Mouse (Mus musculus) limb, embryonic 12.5 days (tissue): Measurements from ENCODE around the gene Nhlrc4. TPM values are rescaled to one million over a fixed set of nuclear protein-coding genes. Genes with fewer than 3 reads are reported as not detected.

Experiments used
- ATAC-seq: fragments of 200-750 bp; cut with Nextera tagmentation; 2 replicates; pipeline ENCODE4 v1.8.0; 2017; ENCODE audit warnings: low read depth, moderate TSS enrichment; ENCODE audit not compliant: insufficient number of reproducible peaks, insufficient read depth, low FRiP score, low TSS enrichment
- H3K27ac ChIP-seq: fragments of 300-500 bp; sonication (generic); 2 replicates; pipeline ENCODE4 v1.5.1; 2016; ENCODE audit warnings: mild to moderate bottlenecking, moderate library complexity
- H3K27me3 ChIP-seq: fragments of 300-500 bp; sonication (generic); 2 replicates; pipeline ENCODE4 v1.6.1; 2016; ENCODE audit warnings: mild to moderate bottlenecking, moderate library complexity
- H3K36me3 ChIP-seq: fragments of 300-500 bp; sonication (generic); 2 replicates; pipeline ENCODE4 v1.6.1; 2016; ENCODE audit warnings: mild to moderate bottlenecking, moderate library complexity
- H3K4me1 ChIP-seq: fragments of 300-500 bp; sonication (generic); replicated peaks from 2 replicates; pipeline ENCODE4 v1.6.1; 2016
- H3K4me2 ChIP-seq: fragments of 300-500 bp; sonication (generic); 2 replicates; pipeline ENCODE4 v1.6.1; 2016; ENCODE audit warnings: mild to moderate bottlenecking, moderate library complexity
- H3K4me3 ChIP-seq: fragments of 300-500 bp; sonication (generic); replicated peaks from 2 replicates; pipeline ENCODE4 v1.5.1; 2016; ENCODE audit warnings: mild to moderate bottlenecking
- H3K9ac ChIP-seq: fragments of 300-500 bp; sonication (generic); replicated peaks from 2 replicates; pipeline ENCODE4 v1.6.1; 2016; ENCODE audit warnings: mild to moderate bottlenecking, moderate library complexity
- H3K9me3 ChIP-seq: fragments of 300-500 bp; sonication (generic); 2 replicates; pipeline ENCODE4 v1.6.1; 2016; ENCODE audit warnings: mild to moderate bottlenecking, moderate library complexity
- WGBS: fragments of 180-500 bp; shearing (Covaris S2); methylation state at CpG from one replicate; pipeline ENCODE4 v1.1.7; 2016; 5-methylcytosine and 5-hydroxymethylcytosine counted together
- polyA plus RNA-seq: library from polyadenylated mRNA; unstranded; fragments of >200 nt; fragmentation: Nextera tagmentation; extraction: Ambion mirVana; gene quantifications from 2 replicates; pipeline ENCODE4 v1.2.1, GENCODE M21; 2016

The Nhlrc4 gene
- polyA plus RNA-seq, 1 experiment from 2014 or later = 0.13 TPM

DNA sequence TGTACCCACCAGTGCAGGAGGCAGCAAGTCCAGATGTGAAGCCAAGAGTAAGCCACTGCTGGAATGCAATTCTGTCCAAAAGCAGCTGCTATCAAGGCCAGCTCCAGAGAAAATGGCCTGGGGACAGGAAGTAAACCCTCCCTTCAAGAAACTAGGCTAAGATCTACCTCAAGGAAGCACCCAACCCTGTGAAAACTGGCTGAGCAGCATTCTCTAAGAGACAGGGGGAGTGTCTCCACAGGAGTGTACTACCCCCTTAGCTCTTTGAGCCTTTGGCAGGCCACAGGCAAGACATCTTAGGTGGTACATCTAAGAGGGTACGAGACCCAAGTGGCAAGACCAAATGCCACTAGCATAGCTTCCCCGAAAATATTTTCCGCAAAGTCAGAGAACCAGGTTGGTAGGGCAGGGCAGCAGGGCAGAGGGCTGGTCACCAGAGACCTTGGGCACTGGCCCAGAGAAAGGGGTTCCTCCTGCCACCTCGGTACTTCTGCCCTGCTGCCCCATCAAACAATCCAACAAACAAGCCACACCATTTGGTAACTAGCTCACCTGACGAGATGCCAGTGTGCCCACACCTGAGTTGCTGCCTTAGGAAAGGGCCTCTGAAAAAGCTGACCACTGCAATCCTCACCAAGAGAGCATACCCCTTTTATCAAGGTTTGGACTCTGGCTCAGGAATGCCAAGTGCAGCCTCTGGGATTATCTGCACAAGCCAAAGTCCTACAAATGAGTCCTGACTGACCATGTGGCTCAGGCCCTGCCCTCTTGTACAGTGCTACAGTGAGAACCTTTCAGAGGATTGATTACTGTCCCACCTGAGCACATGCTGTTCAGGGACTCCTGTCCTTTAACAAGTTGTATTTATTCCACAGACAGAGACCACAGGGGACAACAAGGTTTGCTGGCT, 35.3 kb upstream of the Nhlrc4 start:
- Histone ChIP-seq H3K27ac (no peak overlapping the region), H3K36me3 (peaks cover 16% of the 10 kb centered on the region; the same call in 1 of the 2 replicates)
- no peak for ATAC-seq

DNA sequence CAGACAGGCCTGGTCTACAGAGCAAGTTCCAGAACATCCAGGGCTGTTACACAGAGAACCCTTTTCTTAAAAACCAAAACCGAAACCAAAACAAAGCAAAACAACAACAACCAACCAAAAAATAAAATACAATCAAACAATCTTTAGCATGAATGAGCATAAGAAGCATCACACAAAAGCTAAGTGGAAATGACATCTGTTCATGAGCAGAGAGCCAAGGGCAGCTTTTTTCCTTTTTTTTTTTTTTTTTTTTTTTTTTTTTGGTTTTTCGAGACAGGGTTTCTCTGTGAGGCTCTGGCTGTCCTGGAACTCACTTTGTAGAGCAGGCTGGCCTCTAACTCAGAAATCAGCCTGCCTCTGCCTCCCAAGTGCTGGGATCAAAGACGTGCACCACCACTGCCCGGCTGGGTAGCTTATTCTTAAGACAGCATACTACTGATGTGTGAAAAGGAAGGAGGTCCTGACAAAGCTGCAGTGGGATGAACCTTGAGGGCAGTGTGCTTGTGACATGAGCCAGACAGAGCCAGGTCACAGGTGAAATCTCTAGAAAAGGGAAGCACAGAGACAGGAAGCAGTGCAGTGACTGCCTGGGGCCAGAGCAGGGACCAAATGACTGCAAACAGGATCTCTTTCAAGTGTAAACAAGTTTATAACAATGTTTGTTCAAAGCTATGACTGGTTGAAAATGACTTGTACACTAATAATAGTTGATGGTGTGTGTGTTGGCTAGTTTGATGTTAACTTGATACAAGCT, 26.4 kb upstream of the Nhlrc4 start:
- no peak overlapping the region for H3K27ac ChIP-seq
- H3K4me3 ChIP-seq = no peak overlapping the region
- H3K4me1 ChIP-seq = peaks cover 13% of the 10 kb centered on the region; the same call in 1 of the 2 replicates
- no peak for ATAC-seq
- H3K4me2 ChIP-seq = no peak overlapping the region
- 87% methylated on average over 4 of the region's 4 CpGs for WGBS
- H3K27me3 ChIP-seq = no peaks in the 10 kb centered on the region
- H3K36me3 ChIP-seq = peaks cover 10% of the 10 kb centered on the region
- no peak overlapping the region for H3K9ac ChIP-seq
- H3K9me3 ChIP-seq = no peaks in the 10 kb centered on the region

More for the DNA sequence above, 35.3 kb upstream of the Nhlrc4 start:
- Histone ChIP-seq H3K4me1 (peaks cover 21% of the 10 kb centered on the region), H3K9me3 (no peaks in the 10 kb centered on the region), H3K4me3 (no peak overlapping the region), H3K9ac (no peak overlapping the region), H3K4me2 (no peak overlapping the region), H3K27me3 (no peaks in the 10 kb centered on the region)
- 90% methylated on average over 5 of the region's 5 CpGs for WGBS

- Histone ChIP-seq H3K27ac (no peak overlapping the region), H3K36me3 (peaks cover 15% of the 10 kb centered on the region), H3K27me3 (no peaks in the 10 kb centered on the region), H3K4me2 (no peak overlapping the region), H3K4me3 (no peak overlapping the region), H3K9me3 (no peaks in the 10 kb centered on the region), H3K4me1 (peaks cover 13% of the 10 kb centered on the region; the same call in 1 of the 2 replicates), H3K9ac (no peak overlapping the region)
- 97% methylated on average over 9 of the region's 9 CpGs for WGBS
- ATAC-seq = no peak
Measured at GRCm38 (mm10) chr17:25970448-25970847, 25.7 kb upstream of the Nhlrc4 start.

- Histone ChIP-seq H3K4me1 (peaks cover 2% of the 10 kb centered on the region; the same call in 1 of the 2 replicates), H3K27me3 (no peaks in the 10 kb centered on the region), H3K9me3 (no peaks in the 10 kb centered on the region), H3K4me3 (no peak overlapping the region), H3K4me2 (no peak overlapping the region), H3K36me3 (peaks cover 37% of the 10 kb centered on the region), H3K9ac (no peak overlapping the region), H3K27ac (no peak overlapping the region)
- no peak for ATAC-seq
- 65% methylated on average over 1 of the region's 1 CpGs for WGBS
Measured at GRCm38 (mm10) chr17:25968176-25968575, 23.4 kb upstream of the Nhlrc4 start.

- Histone ChIP-seq H3K4me1 (no peaks in the 10 kb centered on the region; the same call in 1 of the 2 replicates), H3K27ac (no peak overlapping the region), H3K27me3 (no peaks in the 10 kb centered on the region), H3K4me3 (no peak overlapping the region), H3K9ac (no peak overlapping the region), H3K36me3 (peaks cover 37% of the 10 kb centered on the region), H3K9me3 (no peaks in the 10 kb centered on the region), H3K4me2 (no peak overlapping the region)
- ATAC-seq = no peak
- 39% methylated on average over 3 of the region's 3 CpGs for WGBS
Measured at GRCm38 (mm10) chr17:25967652-25968051, 22.9 kb upstream of the Nhlrc4 start.

DNA sequence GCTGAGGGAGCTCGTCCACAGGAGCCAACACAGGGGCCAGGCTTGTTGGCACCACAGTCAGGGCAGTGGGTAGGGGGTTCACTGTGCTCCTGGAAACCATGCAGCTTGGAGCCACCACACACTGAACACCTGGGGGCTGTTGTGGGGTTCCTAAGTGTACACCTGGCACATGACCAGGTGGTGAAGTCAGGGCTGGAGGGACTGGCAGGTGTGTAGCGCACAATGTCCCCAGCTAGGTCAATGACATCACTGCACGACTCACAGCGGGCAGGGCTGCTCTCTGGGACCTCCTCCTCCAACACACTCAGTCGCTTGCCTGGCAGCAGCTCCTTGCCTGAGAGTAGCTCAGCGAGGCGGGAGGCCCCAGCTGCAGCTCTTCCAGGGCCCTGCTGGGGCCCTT, 19.5 kb upstream of the Nhlrc4 start:
- Histone ChIP-seq H3K4me3 (no peak overlapping the region), H3K27me3 (no peaks in the 10 kb centered on the region), H3K27ac (no peak overlapping the region), H3K36me3 (peaks cover 67% of the 10 kb centered on the region), H3K4me1 (no peaks in the 10 kb centered on the region; the same call in 1 of the 2 replicates), H3K9ac (no peak overlapping the region), H3K4me2 (no peak overlapping the region), H3K9me3 (no peaks in the 10 kb centered on the region)
- WGBS = 90% methylated on average over 7 of the region's 7 CpGs
- ATAC-seq = no peak

DNA sequence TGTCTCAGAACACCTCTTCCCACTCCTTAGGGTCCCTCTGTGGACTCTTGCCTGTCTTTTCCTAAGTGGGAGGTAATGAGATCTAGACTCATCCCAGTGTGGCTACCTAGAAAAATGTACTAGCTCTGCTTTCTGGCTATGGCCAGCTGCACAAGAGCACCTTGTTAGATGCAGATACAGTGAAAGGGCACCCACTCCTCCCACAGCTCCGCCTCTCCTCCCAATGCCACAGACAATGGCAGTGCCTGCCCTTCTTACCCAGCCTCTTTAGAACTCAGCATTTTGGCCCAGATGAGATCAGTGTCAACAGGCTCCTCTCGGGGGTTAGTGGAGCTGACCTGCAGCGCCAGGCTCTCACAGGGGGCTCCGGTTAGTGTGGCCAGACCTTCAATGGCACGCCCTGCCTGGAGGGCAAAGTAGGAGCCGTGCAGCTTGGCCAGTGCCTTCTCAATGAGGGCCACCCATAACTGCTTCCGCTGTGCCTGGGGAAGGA, 17.7 kb upstream of the Nhlrc4 start:
- no peak overlapping the region for H3K27ac ChIP-seq
- no peak overlapping the region for H3K4me2 ChIP-seq
- no peak for ATAC-seq
- H3K9me3 ChIP-seq = no peaks in the 10 kb centered on the region
- peaks cover 82% of the 10 kb centered on the region for H3K36me3 ChIP-seq
- no peaks in the 10 kb centered on the region; the same call in 1 of the 2 replicates for H3K4me1 ChIP-seq
- H3K4me3 ChIP-seq = no peak overlapping the region
- H3K9ac ChIP-seq = no peak overlapping the region
- H3K27me3 ChIP-seq = no peaks in the 10 kb centered on the region
- WGBS = 96% methylated on average over 7 of the region's 7 CpGs

DNA sequence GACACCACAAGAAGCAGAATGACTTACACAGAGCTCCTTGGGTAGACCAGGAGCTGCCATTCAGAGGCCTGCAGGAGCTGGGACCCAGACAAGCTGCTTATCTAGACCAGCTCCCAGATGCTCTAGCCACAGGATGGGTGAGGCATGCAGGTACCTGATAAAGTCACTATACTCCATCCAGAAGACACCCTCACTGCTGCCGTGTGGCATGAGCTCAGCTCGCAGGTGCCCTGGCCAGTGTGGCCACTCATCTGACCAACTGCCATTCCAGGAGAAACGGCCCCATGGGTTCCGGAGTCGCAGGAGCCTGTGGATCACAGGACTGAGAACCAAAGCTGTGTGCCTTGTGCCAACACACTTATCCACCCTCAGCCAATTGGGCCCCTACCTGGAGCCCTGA, 16.8 kb upstream of the Nhlrc4 start:
- no peak overlapping the region for H3K9ac ChIP-seq
- 92% methylated on average over 5 of the region's 5 CpGs for WGBS
- no peaks in the 10 kb centered on the region for H3K9me3 ChIP-seq
- no peaks in the 10 kb centered on the region for H3K27me3 ChIP-seq
- H3K36me3 ChIP-seq = peaks cover 84% of the 10 kb centered on the region
- no peak for ATAC-seq
- H3K4me2 ChIP-seq = no peak overlapping the region
- H3K4me3 ChIP-seq = no peak overlapping the region
- no peaks in the 10 kb centered on the region for H3K4me1 ChIP-seq
- H3K27ac ChIP-seq = no peak overlapping the region

DNA sequence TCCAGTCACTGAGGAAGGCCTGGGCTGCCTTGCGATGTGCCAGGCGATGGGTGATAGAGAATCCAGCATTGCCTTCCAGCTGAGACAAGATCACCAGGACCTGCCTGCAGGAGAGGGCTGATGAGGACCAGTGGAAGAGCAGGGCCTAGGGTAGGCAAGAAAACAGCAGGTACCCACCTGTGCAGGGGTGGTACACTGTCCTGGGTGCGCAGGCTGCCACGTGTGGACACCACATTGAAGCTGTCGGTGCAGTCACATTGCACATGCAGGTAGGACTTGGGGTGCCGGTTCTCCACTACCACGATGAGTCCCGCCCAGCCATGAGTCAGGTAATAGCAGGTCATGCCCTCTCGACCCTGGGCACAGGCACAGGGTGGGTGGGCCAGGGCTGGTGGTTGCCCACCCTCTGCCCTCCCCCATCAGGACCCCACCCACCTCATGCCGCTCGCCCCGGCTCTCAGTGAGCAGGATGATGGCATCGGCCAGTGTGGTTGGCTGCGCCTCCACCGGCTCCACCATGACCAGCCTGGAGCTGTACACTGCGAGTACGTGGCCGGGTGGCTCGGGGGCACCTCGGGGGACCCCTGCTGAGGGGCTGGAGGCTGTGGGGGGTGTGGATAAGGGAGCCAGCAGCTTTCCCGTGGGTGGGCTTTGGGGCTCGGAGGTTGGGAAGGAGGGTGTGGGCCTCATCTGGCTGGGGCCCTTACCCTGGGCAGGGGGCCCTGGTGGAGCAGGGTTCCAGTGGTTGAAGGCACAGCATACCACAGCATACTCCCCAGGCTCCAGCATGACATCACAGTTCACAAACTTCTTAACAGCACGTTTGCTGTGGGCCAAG, 15.1 kb upstream of the Nhlrc4 start:
- no peak overlapping the region for H3K9ac ChIP-seq
- WGBS = 93% methylated on average over 23 of the region's 23 CpGs
- no peak overlapping the region for H3K4me2 ChIP-seq
- no peaks in the 10 kb centered on the region; the same call in 1 of the 2 replicates for H3K27me3 ChIP-seq
- H3K4me3 ChIP-seq = no peak overlapping the region
- ATAC-seq = no peak
- H3K27ac ChIP-seq = no peak overlapping the region
- H3K9me3 ChIP-seq = no peaks in the 10 kb centered on the region
- H3K4me1 ChIP-seq = no peaks in the 10 kb centered on the region
- peaks cover 74% of the 10 kb centered on the region for H3K36me3 ChIP-seq

DNA sequence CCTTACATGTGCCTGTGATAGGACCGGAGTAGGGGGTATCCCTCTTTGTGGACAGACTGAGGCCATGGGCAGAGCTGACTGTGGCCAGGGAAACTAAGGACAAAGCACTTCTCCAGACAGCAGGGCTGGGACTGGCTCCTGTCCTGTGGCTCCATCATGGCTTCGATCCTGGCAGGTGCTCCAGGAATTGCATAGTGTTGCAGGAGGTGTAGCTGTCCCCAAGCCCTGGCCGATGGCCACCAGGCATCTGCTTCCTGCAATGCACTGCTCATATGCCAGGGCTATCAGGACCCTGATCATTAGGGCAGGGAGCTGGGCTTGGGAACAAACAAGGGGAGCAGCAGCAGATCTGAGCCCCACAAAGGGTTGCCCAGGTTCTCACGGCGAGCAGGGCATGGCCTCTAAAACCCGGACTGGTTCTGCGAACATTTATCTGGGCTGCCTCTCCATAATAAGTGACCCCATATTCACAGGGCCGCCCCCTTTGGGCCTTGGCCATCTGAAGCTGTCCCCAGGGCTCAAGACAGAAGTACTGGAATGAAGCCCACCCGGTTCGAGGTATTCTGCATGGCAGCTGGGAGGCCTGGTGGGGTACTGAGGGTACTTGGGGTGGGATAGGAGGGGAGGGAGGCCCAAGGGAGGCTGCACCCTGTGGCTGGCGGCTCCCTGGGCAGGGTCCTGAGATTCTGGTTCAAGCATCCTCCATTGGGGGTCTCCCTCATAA, 14.2 kb upstream of the Nhlrc4 start:
- Histone ChIP-seq H3K4me1 (no peaks in the 10 kb centered on the region), H3K36me3 (peaks cover 65% of the 10 kb centered on the region), H3K9me3 (no peaks in the 10 kb centered on the region), H3K4me2 (no peak overlapping the region), H3K4me3 (no peak overlapping the region), H3K27me3 (peaks cover 4% of the 10 kb centered on the region), H3K9ac (no peak overlapping the region), H3K27ac (no peak overlapping the region)
- WGBS = 96% methylated on average over 11 of the region's 11 CpGs
- ATAC-seq = no peak
